Mouse (Mus musculus): ENCODE measurements around the gene Sipa1l1.

Gene Sipa1l1

DNA sequence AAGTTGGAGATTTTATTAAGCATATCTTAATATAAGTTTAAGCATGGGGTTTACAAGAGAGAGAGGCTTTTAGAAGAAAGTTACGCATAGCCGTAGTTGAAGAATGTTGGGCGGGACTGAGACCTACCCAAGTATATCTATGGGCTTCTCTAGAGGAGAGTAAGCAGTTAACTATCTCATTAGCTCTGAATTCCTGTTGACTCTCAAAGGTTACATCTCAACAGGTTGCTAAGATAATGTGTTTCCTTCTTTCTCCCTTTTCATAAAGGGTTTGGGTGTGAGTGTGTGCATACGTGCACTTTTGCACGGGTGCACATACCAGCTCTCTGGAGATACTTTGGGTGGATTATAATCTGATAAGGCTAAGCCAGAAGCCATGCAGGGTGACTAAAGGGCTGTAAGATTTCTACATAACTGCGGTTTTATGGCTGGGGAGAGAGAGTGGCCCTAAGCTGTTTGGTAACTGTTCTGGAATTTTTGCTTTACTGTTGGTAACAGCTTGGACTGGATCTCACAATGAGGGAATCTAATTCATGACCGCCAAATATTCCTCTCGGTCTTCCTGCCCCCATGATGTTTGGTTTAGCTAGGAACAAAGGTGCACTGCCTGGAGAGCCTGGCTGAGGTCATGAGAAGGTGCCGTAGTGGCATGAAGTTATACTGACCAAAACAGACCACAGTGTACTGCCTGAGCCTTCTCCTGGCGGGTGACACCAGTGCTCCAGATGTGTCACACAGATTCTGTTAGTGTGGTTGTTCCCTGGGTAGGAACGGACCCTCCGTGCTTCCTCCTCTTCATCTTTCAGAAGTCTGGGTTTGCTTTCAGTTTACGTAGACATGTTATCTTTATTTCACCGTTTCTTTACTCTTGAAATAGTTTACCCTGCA is 78.5 kb downstream of the Sipa1l1 start:
- no peak for DNase-seq (ENCODE audit: low spot score)

DNA sequence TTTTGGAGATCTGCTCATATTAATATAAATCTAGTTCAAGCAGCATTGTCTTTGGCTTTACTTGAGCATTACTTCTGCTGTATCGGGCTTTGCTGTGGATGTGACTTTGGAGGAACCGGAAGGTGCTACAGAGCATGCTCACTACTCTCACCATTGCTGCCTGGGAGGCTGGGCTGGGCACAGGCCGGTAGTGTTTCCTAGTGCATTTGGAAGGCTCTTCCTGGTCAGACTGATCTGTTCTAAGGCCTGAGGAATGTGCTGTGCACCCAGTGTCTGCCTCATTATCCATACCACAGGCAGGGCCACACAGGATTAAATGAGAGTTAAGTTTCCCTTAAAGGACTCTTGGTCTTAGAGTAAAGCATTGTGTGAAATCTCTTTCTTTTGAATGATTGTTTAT is 79.4 kb downstream of the Sipa1l1 start:
- no peak for DNase-seq (ENCODE audit: low spot score)

DNA sequence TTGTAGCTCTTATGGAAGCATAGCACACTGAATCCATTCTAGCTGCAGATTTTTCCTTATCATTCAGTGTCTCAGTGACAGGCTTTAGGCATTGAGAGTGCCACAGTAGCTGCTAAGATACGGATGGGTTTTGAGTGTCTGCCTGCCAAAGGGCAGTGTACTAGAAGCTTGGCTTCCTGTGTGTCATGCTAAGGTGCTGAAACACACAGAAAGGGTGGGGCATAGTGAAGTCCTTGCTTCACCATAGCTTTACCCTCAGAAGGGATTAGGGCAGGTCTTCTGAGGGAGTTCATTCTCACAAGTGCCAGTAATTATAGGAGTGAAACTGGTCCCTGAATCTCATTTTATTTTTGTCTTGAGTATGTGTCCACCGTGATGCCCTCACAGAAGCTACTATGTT is 82.2 kb downstream of the Sipa1l1 start:
- no peak for DNase-seq (ENCODE audit: low spot score)

DNA sequence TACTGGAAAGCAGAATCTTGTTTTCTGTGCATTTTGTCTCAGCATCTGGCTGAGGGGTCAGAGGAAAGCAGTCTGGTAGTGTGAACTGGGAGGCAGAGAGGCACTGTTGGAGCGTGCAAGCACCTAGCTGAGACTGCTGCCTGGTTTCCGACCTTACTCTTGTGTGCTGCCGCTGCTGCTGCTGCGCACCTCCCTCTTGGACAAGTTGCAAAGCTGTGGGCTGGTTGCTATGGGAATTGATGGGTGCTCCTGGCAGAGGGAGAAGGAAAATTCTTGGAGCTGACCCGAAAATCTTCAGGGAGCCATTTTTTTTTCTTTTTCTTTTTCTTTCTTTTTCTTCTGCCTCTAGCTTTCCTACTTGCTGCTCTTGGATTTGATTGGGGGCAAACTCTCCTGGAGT is 85.0 kb downstream of the Sipa1l1 start:
- DNase-seq (ENCODE audit: low spot score): peak; percentile 58

DNA sequence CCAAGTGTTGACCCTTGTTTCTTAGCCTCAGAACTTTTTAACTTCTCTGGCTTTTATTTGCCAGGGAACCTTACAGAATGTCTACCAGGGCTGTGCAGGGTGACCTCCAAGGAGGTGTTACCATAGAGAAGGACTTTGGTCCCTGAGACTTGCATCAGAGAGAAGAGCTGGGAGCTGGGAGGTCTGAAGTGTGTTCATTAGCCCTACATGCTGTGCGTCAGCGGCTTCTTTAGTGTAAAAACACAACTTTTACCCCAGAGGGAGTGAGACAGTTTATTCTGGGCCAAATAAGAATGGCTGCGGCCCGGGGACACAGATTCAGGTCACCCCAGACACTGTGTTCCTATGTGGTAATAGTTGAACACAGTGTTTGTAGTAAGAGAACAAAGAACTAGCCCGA is 86.9 kb downstream of the Sipa1l1 start:
- DNase-seq (ENCODE audit: low spot score): no peak

DNA sequence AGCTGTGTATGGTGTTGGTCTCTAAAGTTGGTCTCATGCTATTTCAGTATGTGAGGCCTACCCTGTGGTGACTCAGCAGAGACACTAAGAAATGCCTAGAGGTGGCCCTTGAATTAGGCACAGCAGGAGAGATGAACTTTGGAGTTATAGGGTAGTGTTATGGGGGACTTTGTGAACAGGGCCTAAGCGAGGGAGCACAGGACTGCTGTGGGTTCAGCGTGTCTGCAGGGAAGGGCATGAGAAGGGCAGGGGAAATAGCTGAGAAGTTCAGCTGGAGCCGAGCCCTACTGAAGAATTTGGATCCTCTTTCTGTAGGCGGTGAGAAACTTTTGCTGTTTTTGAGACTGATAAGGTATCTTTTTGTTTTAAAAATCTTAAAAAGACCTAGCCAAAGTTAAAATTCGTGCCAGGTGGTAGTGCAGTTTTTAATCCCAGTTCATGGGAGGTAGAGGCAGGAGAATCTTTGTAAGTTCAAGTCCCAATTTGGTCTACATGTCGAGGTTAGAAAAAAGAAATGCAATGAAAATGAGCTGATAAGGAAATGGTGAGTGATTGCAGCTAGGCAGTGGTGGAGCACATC is 87.9 kb downstream of the Sipa1l1 start:
- DNase-seq (ENCODE audit: low spot score): no peak

DNA sequence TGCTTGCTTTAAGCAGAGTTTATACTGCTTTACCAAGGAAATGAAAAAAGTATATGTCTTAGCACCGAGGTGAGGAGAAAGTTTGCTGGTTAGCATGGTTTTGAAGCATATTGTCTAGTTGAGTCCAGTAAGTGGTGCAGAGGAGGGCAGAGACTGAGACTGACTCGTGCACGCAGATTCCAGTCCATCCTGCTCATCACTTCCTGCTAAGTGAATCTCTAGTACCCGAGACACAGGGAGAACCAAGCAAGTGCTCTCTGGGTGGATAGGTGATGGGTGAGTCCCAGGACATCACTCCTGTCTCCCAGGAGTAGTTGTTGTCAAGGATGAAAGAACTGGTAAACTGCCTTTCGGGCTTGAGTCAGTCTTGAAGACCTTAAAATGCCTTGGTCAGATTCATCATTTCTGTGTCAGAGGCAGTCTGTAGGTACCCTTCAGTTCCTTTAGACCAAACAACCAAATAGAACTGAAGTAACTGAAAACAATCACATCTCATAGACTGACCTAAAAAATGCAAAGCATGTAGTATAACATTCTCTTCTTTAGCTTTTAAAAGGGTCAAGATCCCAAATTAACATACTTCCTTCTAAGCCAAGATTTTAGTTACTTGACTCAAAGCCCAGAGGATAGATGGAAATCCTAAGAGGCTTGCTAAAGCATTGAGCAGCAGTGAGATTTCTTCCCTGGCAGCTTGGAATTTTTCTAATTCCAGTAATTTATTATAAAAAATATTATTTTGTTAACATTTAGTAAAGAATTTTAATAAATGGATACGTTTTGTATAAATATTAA is 89.1 kb downstream of the Sipa1l1 start:
- DNase-seq (ENCODE audit: low spot score): no peak

DNA sequence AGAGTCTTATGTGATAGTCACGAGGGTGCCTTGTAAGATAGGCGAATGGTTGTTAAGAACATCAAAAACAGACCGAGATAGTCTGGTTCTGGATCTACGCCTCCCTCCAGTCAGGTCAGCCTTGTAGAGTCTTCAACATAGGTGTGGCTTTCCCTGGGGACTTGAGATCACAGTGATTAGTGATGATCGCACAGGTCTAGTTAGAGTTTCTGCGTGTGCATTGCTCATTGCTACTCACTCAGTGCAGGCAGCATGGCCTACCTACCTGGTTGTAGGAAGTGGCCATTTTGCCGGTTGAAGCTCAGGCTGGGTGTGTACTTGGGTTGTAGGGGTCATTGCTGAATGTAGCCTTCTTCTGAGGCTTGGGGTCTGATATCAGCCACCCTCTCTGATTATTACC is 94.3 kb downstream of the Sipa1l1 start:
- no peak for DNase-seq (ENCODE audit: low spot score)

DNA sequence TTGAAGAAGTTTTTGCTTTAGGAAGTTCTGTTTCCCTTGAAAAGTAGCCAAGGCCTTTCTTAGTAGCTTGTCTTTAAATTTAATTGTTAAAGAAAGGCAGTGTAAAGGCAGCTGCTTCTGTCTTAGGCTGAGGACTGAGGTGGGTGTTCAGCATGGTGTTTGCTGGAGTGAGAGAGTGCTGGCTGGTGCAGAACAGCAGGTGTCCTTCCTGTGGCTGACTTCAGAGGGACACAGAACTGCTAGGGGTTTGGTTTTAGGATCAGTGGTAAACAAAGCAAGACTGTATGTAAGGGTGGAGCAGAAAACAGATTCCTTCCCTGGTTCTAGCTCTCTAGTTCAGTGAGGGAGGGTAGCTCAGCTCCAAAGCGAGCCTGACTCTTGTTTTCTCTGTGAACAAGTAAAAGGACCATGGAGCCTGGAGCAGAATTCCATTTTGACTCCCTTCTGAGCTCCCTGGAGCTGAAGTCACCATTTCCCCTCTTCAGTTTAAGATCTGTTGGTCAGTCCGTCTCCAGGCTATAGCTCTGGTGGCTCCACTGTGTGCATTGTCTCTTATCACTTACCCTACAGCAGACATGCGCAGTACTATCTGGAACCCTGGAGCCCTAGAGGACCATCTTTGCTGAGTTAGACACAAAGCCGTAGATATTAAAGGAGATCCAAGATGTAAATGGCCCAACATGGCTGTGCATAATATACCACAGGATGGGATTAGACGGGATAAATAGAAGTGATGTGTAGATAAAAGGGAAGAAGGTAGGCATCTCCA is 95.1 kb downstream of the Sipa1l1 start:
- no peak for DNase-seq (ENCODE audit: low spot score)

DNA sequence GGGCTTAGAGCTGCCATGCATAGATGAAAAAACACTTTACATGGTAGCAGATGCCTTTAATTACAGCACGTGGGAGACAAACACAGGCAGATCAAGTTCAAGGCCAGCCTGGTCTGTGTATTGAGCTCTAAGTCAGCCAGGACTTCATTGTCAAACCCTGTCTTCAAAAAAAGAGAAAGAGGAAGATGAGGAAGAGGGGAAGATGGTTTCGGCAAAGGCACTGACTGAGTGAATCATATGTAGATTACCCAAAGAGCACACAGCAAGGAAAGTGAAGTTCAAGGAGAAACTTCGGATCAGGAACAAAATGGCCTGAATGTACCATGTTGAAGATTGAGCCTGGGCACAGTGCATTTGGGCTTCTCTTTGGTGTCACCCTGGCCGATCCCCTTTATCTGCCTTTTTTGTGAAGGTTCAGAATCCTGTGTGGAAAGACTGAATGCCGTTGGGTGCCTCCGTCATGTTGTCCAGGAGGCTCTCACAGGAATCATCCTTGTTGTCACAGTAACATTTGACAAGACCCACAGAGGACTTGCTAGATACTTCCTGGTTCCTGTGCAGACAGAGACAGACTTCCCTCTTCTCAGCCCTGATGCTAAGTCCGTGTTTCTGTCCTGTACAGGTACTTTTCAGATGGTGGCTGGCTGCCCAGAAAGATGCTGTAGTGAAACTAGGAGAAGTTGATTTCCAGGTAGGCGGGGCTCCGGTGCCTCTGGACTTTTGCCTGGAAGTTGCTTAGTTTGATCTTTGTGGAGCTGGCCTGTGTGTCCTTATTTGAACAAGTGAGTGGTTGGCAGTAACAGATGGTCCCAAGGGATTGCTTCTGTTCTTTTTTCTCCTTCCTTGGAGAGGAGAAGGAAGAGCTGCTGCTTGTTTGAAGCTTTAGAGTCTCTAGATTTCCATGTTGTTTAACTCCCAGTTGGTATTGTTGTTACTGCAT is 96.5 kb downstream of the Sipa1l1 start:
- peak; percentile 57 for DNase-seq (ENCODE audit: low spot score)

DNA sequence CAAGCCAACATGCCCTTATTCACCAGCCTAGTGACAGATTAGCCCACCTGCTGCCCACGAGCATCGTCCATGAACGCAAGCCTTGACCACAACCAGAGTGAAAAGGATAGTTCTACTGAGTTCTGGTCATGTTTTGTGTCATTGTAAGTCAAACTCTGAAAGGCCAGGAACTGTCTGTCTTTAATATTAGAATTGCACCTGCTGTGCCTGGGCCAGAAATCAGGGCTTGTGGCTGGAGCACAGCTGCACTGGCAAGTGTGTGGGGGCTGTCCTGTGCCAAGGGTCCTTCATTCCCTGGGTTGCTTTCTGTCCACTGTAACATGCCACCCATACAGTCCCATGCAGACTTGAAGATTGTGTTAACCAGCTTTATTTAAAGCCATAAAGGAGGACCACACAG is 102.3 kb downstream of the Sipa1l1 start:
- DNase-seq (ENCODE audit: low spot score): no peak

DNA sequence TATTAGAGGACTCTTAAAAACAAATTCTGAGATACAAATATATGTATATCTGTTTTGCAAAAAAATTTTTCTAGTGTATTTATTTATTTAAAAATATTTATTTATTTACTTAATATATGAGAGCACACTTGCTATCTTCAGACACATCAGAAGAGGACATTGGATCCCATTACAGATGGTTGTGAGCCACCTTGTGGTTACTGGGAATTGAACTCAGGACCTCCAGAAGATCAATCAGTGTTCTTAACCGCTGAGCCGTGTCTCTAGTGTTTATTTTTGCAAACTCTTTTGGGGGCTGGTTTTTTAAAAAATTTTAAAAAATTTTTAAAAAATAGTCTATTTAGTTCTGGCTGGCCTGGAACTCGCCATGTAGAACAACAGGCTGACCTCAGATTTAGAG is 104.4 kb downstream of the Sipa1l1 start:
- no peak for DNase-seq (ENCODE audit: low spot score)

DNA sequence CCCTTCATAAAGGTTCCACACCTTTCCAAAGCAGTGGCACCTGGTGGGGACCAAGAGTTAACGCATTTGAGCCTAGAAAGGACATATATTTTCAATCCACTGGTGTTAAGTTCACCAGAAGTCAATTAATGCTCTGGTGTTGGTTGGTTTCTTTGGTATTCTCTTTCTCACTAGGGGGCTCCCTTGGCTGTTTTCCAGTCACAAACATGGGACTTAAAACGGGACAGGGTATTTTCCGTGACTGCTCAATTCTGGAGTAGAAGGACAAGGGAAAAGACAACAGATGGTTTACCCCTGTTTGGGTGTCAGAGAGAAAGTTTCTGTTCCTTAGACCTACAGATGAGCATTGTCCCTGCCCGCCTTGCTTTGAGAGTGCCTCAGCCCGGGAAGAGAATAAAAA is 105.5 kb downstream of the Sipa1l1 start:
- no peak for DNase-seq (ENCODE audit: low spot score)

DNA sequence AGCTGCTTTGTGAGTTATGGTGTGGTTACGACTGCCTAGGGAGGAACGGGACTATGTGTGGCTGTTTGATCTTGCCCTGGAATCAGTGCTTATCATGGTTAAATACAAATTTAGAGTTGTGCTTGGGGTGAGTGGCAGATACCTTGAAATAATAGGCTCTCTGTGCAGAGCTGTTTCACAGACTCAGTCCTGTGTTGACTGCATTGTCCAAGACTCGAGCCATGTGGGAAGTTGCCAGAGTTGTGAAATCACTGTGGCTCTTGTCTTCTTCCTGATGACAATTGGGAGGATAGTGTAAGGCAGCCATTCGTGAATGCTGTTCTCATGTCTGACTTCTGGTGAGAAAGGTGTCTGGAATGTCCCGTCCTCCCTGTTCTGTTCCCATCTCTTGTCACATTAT is 106.6 kb downstream of the Sipa1l1 start:
- peak; percentile 40 for DNase-seq (ENCODE audit: low spot score)

DNA sequence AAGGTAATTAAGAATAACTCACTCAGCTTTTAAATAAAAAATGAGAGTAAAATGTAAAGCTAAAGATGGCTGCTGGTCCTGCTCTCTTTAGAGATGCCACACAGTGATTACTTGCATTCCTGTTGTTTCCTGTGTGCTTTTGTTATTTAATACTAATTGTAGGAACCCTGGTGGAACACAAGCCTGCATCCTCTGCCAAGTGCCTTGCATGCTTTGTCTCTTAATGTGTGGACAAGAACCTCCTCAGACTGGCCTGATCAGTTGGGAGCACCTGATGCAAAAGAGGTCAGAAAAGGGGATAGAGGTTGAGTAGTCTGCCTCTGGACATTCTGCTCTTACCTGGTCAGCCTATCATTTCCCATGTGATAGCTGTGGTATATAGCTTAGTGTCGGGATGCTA is 107.5 kb downstream of the Sipa1l1 start:
- DNase-seq (ENCODE audit: low spot score): no peak

DNA sequence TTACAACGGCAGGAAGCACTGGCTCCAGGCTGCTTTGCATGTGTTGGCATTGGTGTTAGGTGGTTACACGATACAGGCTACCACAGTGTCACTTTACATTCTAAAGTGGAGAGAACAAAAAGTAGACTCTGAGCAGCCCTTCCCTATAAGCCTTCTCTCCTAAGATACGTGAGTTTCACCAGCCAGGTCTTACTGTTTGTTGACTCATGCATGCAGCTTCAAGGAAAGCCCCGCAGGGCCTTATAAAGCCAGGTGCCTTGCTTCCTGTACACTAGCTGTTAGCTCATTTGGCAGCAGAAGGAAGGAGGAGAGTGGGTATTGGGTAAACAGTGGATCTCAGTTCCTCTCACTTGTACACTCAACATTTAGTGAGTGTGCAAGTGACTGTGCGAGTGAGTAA is 115.5 kb downstream of the Sipa1l1 start:
- peak; percentile 27 for DNase-seq (ENCODE audit: low spot score)

DNA sequence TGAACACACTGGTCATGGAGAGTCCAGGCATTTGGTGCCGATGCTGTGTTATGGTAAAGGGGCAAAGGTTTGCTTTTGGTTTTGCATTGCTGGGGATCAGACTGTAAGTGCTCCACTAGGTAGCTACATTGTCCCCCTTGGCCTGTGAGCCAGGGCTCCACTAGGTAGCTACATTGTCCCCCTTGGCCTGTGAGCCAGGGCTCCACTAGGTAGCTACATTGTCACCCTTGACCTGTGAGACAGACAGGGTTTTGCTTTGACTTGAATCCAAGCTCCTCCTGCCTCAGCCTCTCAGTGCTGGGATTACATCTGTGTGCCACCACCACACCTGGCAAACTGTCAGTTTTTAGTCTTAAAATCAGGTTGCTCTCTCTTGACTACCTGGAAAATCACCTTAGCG is 115.9 kb downstream of the Sipa1l1 start:
- no peak for DNase-seq (ENCODE audit: low spot score)

DNA sequence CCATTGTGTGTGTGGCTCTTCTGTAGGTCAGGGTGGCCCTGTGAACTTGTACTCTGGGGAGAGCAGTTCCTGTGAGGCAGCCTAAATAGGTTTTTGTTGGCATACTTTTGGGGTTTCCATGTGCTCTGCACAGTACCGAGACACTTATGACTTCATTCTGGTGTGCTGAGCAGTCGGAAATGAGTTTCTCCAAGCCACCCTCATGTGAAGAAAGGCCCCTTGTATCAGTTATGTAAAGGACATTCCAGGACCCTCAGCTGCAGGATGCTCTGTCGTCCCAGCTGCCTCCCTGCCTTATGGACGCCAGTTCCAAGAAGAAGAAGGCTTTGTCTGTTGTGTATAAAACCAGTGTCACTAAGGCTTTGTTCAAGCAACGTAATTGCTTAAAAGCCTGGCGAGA is 116.9 kb downstream of the Sipa1l1 start:
- no peak for DNase-seq (ENCODE audit: low spot score)

DNA sequence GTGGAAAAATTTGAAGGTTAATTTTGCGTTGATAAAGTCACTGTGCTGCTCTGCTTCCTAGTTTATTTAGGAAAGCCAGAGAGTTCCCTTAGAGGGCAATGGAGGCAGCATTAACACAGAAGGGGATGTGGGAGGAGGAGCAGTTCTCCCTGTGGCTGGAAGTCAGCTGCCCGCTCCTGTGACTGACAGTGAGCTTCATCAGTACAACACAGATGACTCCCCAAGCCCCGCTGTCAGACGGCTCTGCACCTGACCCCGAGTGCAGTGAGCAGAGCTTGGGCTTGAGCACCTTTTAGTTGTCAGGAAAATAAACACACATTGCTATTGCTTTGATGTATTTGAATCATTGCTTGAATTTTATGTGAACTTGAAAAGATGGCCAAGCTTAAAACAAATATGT is 117.7 kb downstream of the Sipa1l1 start:
- DNase-seq (ENCODE audit: low spot score): no peak

DNA sequence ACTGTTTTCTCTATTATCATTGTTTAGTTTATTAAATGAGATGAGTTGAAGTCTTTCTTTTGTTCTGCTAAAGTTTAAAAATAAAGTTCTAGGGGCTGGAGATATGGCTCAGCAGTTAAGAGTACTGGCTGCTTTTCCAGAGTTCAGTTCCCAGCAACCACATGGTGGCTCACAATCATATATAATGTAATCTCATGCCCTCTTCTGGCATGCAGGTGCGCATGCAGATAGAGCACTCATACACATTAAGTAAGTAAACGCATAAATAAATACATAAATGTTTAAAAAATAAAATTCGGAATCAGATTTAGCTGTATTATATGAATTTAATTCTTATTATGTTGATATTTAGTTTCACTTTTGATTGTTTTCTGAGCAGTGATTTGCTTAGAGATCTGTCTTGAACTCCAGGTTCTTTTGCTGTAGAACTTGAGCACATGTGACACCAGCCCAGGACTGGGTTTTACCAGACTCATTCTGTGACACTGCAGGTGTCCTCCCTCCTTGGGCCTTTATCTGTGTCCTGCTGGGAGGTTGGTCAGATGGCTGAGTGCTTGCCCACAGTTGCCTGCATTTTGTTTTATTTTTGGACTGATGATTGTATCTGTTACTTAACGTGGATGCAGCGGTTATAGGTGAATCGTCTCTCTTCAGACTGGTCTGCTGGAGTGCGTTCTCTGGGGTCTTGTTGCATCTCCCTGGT is 124.6 kb downstream of the Sipa1l1 start:
- no peak for DNase-seq (ENCODE audit: low spot score)
